Mouse (Mus musculus): ENCODE measurements around the gene Inca1. TPM values are rescaled to one million over a fixed set of nuclear protein-coding genes. Genes with fewer than 3 reads are reported as not detected.

The Inca1 gene
- total RNA-seq (2021), result 1 to 10 TPM; 3.1 to 3.4 TPM

DNA sequence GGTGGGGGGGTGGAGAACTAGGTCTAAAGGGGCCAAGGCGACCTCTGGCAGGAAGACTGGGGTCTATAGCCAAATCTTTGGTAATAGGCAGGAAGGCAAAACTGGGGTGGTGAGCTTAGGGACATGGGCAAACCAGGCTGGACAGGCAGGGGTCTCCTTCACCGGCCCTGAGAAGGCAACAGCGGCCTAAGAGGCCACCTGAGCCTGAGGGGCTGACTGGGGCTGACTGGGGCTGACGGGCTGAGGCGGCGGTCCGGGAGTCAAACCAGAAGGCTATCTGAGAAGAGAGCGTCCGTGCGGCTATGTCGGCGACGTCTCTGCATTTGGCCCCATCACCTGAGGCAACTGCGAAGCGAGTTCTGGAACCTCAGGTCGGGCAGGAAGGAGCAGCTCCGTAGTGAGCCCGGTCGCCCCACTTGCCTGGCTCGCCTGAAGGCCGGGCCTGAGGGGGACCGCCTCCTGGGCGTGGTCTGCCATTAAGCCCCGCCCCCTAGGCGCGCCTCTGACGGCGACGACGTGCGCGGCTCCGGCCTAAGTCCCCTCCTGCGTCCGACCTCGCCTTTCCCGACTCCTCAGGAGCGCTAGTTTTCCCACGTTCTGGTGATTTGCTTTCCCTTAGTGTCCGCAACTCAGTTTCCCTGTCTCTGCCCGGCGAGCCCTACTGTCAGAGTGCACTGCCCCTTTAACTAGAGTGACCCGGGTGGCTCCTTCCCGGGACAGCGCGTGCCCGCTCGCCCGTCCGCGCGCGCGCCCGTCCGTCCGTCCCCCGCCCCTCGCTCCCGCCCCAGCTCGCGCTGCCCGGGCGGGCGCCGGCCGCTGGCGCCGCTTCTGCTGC is at the start of gene Inca1, which contains the start of gene Kif1c:
Gene Inca1 (minus strand): TSS at position 434 of the 835 bp plus-strand sequence.
Gene Kif1c (plus strand): TSS at position 827 of the 835 bp plus-strand sequence.
- DNase-seq (ENCODE audit: extremely low spot score in 1 of 2, low spot score in 1 of 2), result peak; percentile 90 to 93

- no peak for DNase-seq (ENCODE audit: extremely low spot score in 1 of 2, low spot score in 1 of 2)
Observed at GRCm38 (mm10) chr11:70747876-70748545, 48.1 kb upstream of the Inca1 start.

DNA sequence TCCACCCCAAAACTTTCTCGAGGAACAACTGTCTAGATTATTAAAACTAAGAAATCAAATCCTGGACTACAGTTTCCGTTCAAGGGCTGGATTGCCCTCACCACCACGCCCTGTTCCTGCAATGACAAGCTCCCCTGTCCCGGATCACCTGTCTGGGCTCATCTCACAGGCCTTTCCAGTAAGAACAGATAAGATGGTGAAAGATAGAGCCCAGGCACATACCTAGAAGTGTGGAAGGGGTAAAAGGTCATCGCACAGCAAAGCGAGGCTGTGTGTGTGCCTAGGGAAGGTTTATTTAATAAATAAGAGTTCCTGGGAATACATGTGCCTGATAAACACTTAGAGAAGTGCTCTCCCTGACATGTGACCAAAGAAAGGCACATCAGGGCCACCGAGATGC is 45.7 kb upstream of the Inca1 start:
- DNase-seq (ENCODE audit: extremely low spot score in 1 of 2, low spot score in 1 of 2), result no peak

GRCm38 (mm10) chr11:70742581-70743459 is 42.9 kb upstream of the Inca1 start:
- no peak for DNase-seq (ENCODE audit: extremely low spot score in 1 of 2, low spot score in 1 of 2)

- DNase-seq (ENCODE audit: extremely low spot score in 1 of 2, low spot score in 1 of 2), result no peak
Observed at GRCm38 (mm10) chr11:70742117-70742516, 42.2 kb upstream of the Inca1 start.

DNA sequence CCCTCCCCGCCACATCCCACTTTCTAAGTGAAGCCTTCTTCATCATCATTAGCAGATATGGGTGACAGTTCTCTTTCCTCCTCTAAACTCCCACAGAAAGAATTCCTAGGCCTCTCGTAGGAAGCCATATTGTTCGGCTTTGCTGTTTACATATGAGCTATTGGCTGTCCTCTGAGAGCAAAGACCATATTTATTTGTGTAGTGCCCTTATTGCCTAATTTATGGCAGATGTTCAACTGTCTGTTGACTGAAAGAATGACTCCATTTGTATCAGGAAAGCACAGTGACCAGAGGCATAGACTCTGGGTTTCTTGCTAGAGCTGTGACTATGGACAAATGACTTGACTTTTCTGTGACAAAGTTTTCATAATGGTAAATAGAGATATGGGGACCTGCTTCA is 41.6 kb upstream of the Inca1 start:
- no peak for DNase-seq (ENCODE audit: extremely low spot score in 1 of 2, low spot score in 1 of 2)

DNA sequence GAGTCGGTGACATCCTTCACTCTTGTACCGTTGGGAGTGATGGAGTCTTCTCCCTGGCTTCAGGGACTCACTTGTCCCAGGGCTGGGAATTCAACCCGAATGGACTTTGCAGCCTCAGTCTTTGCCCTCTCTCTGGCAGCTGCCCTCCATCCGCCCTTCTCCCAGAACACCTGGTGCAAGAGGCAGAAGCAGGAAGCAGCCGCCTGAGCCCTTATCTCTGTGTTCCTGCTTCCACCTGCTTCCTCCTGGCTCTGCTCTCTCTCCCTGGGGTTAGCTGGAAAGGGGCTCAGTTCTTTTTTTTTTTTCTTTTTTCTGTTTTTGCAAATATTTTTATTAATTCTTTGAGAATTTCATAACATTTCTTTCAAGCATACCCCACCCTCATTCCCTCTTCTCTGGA is 37.8 kb upstream of the Inca1 start:
- no peak for DNase-seq (ENCODE audit: extremely low spot score in 1 of 2, low spot score in 1 of 2)

GRCm38 (mm10) chr11:70733256-70733655 is 33.3 kb upstream of the Inca1 start:
- DNase-seq (ENCODE audit: extremely low spot score in 1 of 2, low spot score in 1 of 2), result no peak

DNA sequence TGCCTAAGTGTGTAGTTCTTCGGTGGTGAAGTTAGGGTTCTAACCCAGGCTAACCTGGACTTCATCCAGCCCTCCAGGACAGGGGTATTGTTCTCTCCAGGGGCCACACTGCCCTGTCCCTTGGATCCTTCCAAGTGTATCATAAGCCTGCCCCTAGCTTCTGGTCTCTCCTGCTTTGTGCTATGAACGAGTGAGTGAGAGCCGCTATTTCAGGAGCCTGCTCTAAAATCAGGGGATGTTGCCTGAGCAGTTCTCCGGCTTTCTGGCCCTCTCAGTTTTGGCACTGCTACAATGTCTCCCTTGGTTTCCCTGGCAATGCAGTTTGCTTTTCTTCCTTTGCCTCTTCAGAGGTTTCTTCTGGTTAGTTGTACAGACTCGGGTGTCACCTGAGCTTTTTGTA is 31.2 kb upstream of the Inca1 start:
- no peak for DNase-seq (ENCODE audit: extremely low spot score in 1 of 2, low spot score in 1 of 2)

DNA sequence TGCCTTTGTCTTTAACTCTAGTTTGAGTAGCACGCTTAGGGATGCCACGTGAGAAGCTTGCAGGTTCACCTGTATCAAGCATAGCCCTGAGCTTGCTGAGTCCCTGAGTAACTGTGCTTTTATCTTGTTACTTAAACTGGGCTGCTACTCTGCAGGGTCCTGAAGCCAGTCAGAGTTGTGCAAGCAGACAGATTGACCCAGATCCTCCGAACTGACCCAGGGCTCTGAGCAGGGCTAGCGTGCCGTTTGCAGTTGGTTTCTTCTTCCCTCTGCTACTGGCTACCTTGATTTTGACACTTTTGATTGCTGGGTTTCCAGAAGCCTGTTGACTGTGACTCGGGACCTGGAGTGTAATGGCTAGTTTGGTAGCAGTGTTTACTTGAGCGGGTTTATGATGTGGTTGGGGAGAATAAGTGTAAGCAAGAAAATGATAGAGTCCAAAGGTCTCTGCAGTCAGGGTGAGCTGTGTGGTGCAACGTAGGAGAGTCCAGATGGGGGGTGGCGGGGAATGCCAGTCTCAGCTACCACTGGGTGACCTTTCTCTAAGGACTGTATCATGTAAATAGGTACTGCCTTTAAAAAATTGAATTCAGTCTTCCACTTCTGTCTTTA is 30.6 kb upstream of the Inca1 start:
- DNase-seq (ENCODE audit: extremely low spot score in 1 of 2, low spot score in 1 of 2), result no peak

DNA sequence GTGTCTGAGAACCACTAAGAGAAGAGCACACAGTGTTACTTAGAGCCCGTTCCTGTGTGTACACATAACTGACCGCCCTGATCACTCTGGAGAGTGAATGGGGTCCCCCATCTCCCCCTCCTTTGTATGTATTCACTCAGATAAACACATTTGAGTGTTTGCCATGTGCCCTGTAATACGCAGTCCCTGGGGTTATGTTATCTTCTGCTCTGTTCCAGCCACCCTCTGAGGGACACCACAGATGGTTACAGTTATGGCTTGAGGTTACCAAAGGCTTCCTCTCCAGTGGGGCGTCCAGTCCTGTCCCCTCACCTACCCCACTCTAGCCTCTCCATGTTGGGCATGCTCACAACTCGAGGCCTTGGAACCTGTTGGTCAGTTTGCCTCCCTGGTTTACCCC is 27.4 kb upstream of the Inca1 start:
- no peak for DNase-seq (ENCODE audit: extremely low spot score in 1 of 2, low spot score in 1 of 2)

DNA sequence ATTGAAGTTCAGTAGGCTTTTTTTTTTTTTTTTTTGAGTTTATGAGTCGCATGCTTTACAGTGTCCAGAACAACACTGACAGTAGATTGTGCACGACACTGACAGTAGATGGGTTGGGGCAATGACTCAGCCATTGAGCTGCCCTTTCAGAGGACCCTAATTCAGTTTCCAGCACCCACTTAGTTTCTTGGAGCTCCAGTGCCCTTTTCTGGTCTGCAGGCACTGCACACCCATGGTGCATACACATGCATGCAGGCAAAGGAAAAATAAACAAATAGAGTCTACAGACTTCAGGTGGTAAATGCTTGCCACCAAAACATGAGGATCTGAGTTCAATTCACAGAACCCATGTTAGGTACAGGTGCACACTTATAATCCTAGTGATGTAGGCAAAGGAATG is 26.6 kb upstream of the Inca1 start:
- DNase-seq (ENCODE audit: extremely low spot score in 1 of 2, low spot score in 1 of 2), result no peak

DNA sequence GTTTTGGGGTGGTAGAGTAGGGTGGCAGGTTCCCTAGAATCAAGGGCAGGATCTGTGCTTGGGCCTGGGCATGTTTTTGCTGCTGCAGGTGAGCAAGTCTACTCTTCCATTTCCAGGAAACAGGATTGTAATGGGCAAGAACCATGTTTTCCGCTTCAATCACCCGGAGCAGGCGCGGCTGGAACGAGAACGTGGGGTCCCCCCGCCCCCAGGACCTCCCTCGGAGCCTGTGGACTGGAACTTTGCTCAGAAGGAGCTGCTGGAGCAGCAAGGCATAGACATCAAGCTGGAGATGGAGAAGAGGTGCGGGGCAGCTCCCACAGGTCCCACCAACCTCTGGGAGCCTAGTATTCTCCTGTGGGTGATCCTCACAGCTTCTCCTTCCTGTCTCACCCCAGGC is 24.8 kb upstream of the Inca1 start:
- no peak for DNase-seq (ENCODE audit: extremely low spot score in 1 of 2, low spot score in 1 of 2)

DNA sequence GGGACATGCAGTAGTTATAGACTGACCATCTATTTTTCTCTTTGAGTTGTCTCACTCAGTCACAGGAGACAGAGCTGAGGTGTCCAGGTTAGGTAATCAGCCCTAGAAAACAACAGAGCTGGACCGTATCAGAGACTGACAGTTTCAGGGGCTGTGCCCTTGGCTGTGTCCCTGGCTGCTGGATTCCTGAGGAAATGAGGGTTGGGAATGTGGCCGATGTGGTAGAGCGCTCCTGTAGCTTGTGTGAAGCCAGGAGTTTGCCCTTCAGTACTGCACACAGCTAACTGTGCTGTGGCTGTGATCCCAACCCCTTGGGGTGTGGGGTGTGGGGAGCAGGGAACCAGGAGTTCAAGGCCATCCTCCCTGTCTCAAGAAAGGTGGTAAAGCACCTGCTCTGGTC is 21.1 kb upstream of the Inca1 start:
- DNase-seq (ENCODE audit: extremely low spot score in 1 of 2, low spot score in 1 of 2), result no peak

DNA sequence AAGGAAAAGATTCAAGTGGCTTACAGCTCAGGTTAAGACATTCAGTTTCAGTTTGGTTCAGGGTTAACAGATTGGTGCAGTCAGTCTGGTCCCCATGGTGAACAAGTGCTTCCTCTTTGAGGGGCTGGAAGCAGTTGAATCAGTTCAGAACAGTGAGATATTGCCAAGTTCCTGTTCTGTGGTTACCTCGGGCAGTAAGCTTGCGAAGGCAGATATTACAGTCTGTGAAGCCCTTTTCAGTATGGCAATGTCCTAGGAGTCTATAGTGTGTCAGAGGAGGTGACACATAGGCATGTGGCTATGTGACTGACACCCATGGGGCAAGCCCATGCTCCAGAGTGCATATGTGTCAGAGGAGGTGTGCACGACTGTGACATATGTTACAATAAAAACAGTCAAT is 20.6 kb upstream of the Inca1 start:
- no peak for DNase-seq (ENCODE audit: extremely low spot score in 1 of 2, low spot score in 1 of 2)

GRCm38 (mm10) chr11:70718481-70718880 is 18.5 kb upstream of the Inca1 start:
- no peak for DNase-seq (ENCODE audit: extremely low spot score in 1 of 2, low spot score in 1 of 2)

GRCm38 (mm10) chr11:70715832-70716231 is 15.9 kb upstream of the Inca1 start:
- DNase-seq (ENCODE audit: extremely low spot score in 1 of 2, low spot score in 1 of 2), result no peak

DNA sequence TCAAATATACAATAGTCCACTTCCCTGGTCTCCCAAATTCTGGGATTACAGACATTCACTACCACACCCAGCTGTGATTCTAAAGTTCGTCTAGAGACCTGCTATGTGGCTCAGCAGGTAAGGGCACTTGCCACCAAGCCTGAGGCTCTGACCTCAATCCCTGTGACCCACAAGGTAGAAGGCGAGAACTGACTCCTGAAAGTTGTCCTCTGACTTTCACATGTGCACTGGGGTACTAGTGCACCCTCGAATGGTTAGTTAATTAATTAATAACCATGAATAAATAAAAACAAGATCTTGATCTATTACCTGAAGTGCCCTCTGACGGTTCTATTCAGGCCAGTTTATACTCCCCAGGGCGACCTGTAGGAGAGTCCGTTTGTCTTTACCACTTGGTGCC is 13.3 kb upstream of the Inca1 start:
- DNase-seq (ENCODE audit: extremely low spot score in 1 of 2, low spot score in 1 of 2), result no peak

DNA sequence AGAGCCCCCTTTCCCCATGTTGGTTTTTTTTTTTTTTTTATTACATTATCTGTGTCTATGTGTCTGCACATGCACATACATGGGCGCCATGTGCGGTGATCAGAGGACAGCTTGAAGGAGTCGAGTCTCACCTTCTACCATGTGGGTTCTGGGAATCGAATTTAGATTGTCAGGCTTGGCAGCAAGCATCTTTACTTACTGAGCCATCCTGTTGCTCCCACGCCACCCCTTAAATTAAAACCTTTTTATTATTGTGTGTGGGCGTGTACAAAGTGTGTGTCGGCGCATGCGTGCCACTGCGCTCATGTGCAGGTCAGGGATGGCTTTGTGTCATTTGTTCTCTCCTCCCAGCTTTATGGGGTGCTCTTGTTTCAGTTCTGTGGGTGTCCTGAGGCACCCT is 11.1 kb upstream of the Inca1 start:
- no peak for DNase-seq (ENCODE audit: extremely low spot score in 1 of 2, low spot score in 1 of 2)

GRCm38 (mm10) chr11:70706127-70706526 is 6.2 kb upstream of the Inca1 start:
- no peak for DNase-seq (ENCODE audit: extremely low spot score in 1 of 2, low spot score in 1 of 2)

DNA sequence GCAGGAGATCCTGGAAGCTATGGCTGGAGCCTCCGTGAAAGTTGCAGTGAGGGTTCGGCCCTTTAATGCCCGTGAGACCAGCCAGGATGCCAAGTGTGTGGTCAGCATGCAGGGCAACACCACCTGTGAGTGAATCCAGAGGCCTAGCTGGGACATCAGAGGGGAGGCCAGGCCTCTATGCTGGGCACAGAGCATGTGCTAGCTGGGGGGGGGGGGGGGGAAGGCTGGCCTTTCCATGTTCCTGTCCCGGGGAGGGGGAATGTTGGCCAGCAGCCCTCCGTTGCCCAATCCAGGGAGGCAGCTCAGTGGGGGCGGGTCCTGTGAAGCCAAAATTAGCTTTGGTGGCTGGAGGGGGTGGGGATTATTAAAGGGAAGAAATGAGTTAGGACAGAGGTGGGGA is 2.8 kb upstream of the Inca1 start:
- DNase-seq (ENCODE audit: extremely low spot score in 1 of 2, low spot score in 1 of 2), result no peak

Measured in layer of hippocampus, postnatal 25 days (tissue).